Mouse (Mus musculus): ENCODE measurements at regions not wholly inside any gene's neighbourhood (a gene's known extent, or its start where the extent isn't known, plus 50 kb on each side); places are given as distances from the start of the nearest gene placed in this dataset.

GRCm38 (mm10) chr2:167817030-167817429, 114.8 kb upstream of the Ptpn1 start:
- ATAC-seq (ENCODE audit: insufficient number of reproducible peaks, low FRiP score), result no peak
- Histone ChIP-seq H3K36me3 (no peaks in the 10 kb centered on the region), H3K9ac (no peak overlapping the region), H3K27ac (ENCODE audit: poor library complexity, severe bottlenecking) (no peak overlapping the region), H3K9me3 (replicated peaks) (no peaks in the 10 kb centered on the region), H3K4me2 (no peak overlapping the region), H3K4me3 (no peak overlapping the region), H3K4me1 (replicated peaks) (peaks cover 16% of the 10 kb centered on the region; the same call in 1 of the 2 replicates), H3K27me3 (replicated peaks) (peaks cover 6% of the 10 kb centered on the region; the same call in 1 of the 2 replicates)
- 71% methylated on average over 9 of the region's 9 CpGs for WGBS

- H3K27ac ChIP-seq (ENCODE audit: poor library complexity, severe bottlenecking), result no peak overlapping the region
- no peak overlapping the region for H3K4me2 ChIP-seq
- H3K9ac ChIP-seq, result no peak overlapping the region
- ATAC-seq (ENCODE audit: insufficient number of reproducible peaks, low FRiP score), result no peak
- H3K9me3 ChIP-seq (replicated peaks), result no peaks in the 10 kb centered on the region
- H3K4me3 ChIP-seq, result no peak overlapping the region
- H3K4me1 ChIP-seq (replicated peaks), result peaks cover 13% of the 10 kb centered on the region; the same call in 1 of the 2 replicates
- H3K36me3 ChIP-seq, result no peaks in the 10 kb centered on the region
- 76% methylated on average over 10 of the region's 10 CpGs for WGBS
- H3K27me3 ChIP-seq (replicated peaks), result peaks cover 6% of the 10 kb centered on the region; the same call in 1 of the 2 replicates
These were observed 116.7 kb upstream of the Ptpn1 start for GRCm38 (mm10) chr2:167815123-167815522.

GRCm38 (mm10) chr2:167809256-167809655, 119.6 kb upstream of the Tmem189 start:
- 80% methylated on average over 5 of the region's 5 CpGs for WGBS
- peaks cover 25% of the 10 kb centered on the region for H3K4me1 ChIP-seq (replicated peaks)
- H3K9me3 ChIP-seq (replicated peaks), result no peaks in the 10 kb centered on the region
- H3K9ac ChIP-seq, result no peak overlapping the region
- no peak for ATAC-seq (ENCODE audit: insufficient number of reproducible peaks, low FRiP score)
- no peak overlapping the region for H3K27ac ChIP-seq (ENCODE audit: poor library complexity, severe bottlenecking)
- H3K4me2 ChIP-seq, result no peak overlapping the region
- H3K27me3 ChIP-seq (replicated peaks), result no peaks in the 10 kb centered on the region
- no peaks in the 10 kb centered on the region for H3K36me3 ChIP-seq
- H3K4me3 ChIP-seq, result no peak overlapping the region

GRCm38 (mm10) chr2:167805629-167806304, 116.1 kb upstream of the Tmem189 start:
- Histone ChIP-seq H3K27ac (ENCODE audit: poor library complexity, severe bottlenecking) (no peak overlapping the region), H3K9me3 (replicated peaks) (0 out of 2 replicates have a peak, but pooled peaks cover 3% of the 10 kb centered on the region), H3K4me1 (replicated peaks) (peaks cover 42% of the 10 kb centered on the region), H3K9ac (no peak overlapping the region), H3K36me3 (no peaks in the 10 kb centered on the region), H3K4me3 (no peak overlapping the region), H3K27me3 (replicated peaks) (no peaks in the 10 kb centered on the region), H3K4me2 (no peak overlapping the region)
- no peak for ATAC-seq (ENCODE audit: insufficient number of reproducible peaks, low FRiP score)
- 71% methylated on average over 15 of the region's 15 CpGs for WGBS

- no peak for ATAC-seq (ENCODE audit: insufficient number of reproducible peaks, low FRiP score)
- 50% methylated on average over 18 of the region's 18 CpGs for WGBS
These were observed 115.0 kb upstream of the Tmem189 start for GRCm38 (mm10) chr2:167804493-167805227.

GRCm38 (mm10) chr2:167802494-167802893, 112.9 kb upstream of the Tmem189 start:
- H3K9me3 ChIP-seq (replicated peaks), result 0 out of 2 replicates have a peak, but pooled peaks cover 3% of the 10 kb centered on the region
- H3K9ac ChIP-seq, result no peak overlapping the region
- H3K27me3 ChIP-seq (replicated peaks), result no peaks in the 10 kb centered on the region
- 86% methylated on average over 9 of the region's 9 CpGs for WGBS
- H3K4me2 ChIP-seq, result no peak overlapping the region
- H3K4me3 ChIP-seq, result no peak overlapping the region
- H3K36me3 ChIP-seq, result no peaks in the 10 kb centered on the region
- H3K4me1 ChIP-seq (replicated peaks), result peaks cover 56% of the 10 kb centered on the region
- H3K27ac ChIP-seq (ENCODE audit: poor library complexity, severe bottlenecking), result no peak overlapping the region
- ATAC-seq (ENCODE audit: insufficient number of reproducible peaks, low FRiP score), result no peak

More at GRCm38 (mm10) chr2:167804493-167805227, 115.0 kb upstream of the Tmem189 start:
- 0 out of 2 replicates have a peak, but pooled peaks cover 3% of the 10 kb centered on the region for H3K9me3 ChIP-seq (replicated peaks)
- H3K27ac ChIP-seq (ENCODE audit: poor library complexity, severe bottlenecking), result no peak overlapping the region
- H3K9ac ChIP-seq, result no peak overlapping the region
- H3K27me3 ChIP-seq (replicated peaks), result no peaks in the 10 kb centered on the region
- no peak overlapping the region for H3K4me2 ChIP-seq
- H3K4me1 ChIP-seq (replicated peaks), result peaks cover 51% of the 10 kb centered on the region
- no peaks in the 10 kb centered on the region for H3K36me3 ChIP-seq
- H3K4me3 ChIP-seq, result no peak overlapping the region

GRCm38 (mm10) chr2:167801389-167801788, 111.8 kb upstream of the Tmem189 start:
- H3K27me3 ChIP-seq (replicated peaks), result no peaks in the 10 kb centered on the region
- peaks cover 50% of the 10 kb centered on the region for H3K4me1 ChIP-seq (replicated peaks)
- 0 out of 2 replicates have a peak, but pooled peaks cover 3% of the 10 kb centered on the region for H3K9me3 ChIP-seq (replicated peaks)
- H3K36me3 ChIP-seq, result no peaks in the 10 kb centered on the region
- no peak overlapping the region for H3K4me3 ChIP-seq
- H3K4me2 ChIP-seq, result no peak overlapping the region
- H3K9ac ChIP-seq, result 0 out of 2 replicates have a peak overlapping the region, but pooled peaks have one; percentile 27
- ATAC-seq (ENCODE audit: insufficient number of reproducible peaks, low FRiP score), result peak; percentile 70
- H3K27ac ChIP-seq (ENCODE audit: poor library complexity, severe bottlenecking), result peak overlapping the region; percentile 96
- WGBS, result 27% methylated on average over 10 of the region's 10 CpGs

- no peaks in the 10 kb centered on the region for H3K27me3 ChIP-seq (replicated peaks)
- no peak overlapping the region for H3K4me3 ChIP-seq
- H3K27ac ChIP-seq (ENCODE audit: poor library complexity, severe bottlenecking), result peak overlapping the region; percentile 96
- H3K36me3 ChIP-seq, result no peaks in the 10 kb centered on the region
- 0 out of 2 replicates have a peak, but pooled peaks cover 3% of the 10 kb centered on the region for H3K9me3 ChIP-seq (replicated peaks)
- peaks cover 44% of the 10 kb centered on the region for H3K4me1 ChIP-seq (replicated peaks)
- WGBS, result 46% methylated on average over 11 of the region's 11 CpGs
- H3K4me2 ChIP-seq, result peak overlapping the region; percentile 9; the same call in 1 of the 2 replicates
- H3K9ac ChIP-seq, result 0 out of 2 replicates have a peak overlapping the region, but pooled peaks have one; percentile 41
- peak; percentile 49 for ATAC-seq (ENCODE audit: insufficient number of reproducible peaks, low FRiP score)
These were observed 111.1 kb upstream of the Tmem189 start for GRCm38 (mm10) chr2:167800648-167801245.

GRCm38 (mm10) chr2:167799629-167800387, 110.2 kb upstream of the Tmem189 start:
- H3K27ac ChIP-seq (ENCODE audit: poor library complexity, severe bottlenecking), result peak overlapping the region; percentile 96
- peaks cover 35% of the 10 kb centered on the region for H3K4me1 ChIP-seq (replicated peaks)
- H3K9ac ChIP-seq, result no peak overlapping the region
- H3K4me2 ChIP-seq, result no peak overlapping the region
- WGBS, result 89% methylated on average over 5 of the region's 5 CpGs
- 0 out of 2 replicates have a peak, but pooled peaks cover 3% of the 10 kb centered on the region for H3K9me3 ChIP-seq (replicated peaks)
- H3K4me3 ChIP-seq, result no peak overlapping the region
- no peaks in the 10 kb centered on the region for H3K27me3 ChIP-seq (replicated peaks)
- peak; percentile 84 for ATAC-seq (ENCODE audit: insufficient number of reproducible peaks, low FRiP score)
- H3K36me3 ChIP-seq, result no peaks in the 10 kb centered on the region

- 89% methylated on average over 9 of the region's 9 CpGs for WGBS
- Histone ChIP-seq H3K9ac (no peak overlapping the region), H3K4me3 (no peak overlapping the region), H3K9me3 (replicated peaks) (0 out of 2 replicates have a peak, but pooled peaks cover 3% of the 10 kb centered on the region), H3K36me3 (no peaks in the 10 kb centered on the region), H3K27ac (ENCODE audit: poor library complexity, severe bottlenecking) (no peak overlapping the region), H3K4me1 (replicated peaks) (peaks cover 31% of the 10 kb centered on the region), H3K27me3 (replicated peaks) (no peaks in the 10 kb centered on the region), H3K4me2 (no peak overlapping the region)
- ATAC-seq (ENCODE audit: insufficient number of reproducible peaks, low FRiP score), result no peak
These were observed 109.4 kb upstream of the Tmem189 start for GRCm38 (mm10) chr2:167798969-167799513.

Measured in heart, embryonic 12.5 days (tissue).